Mouse (Mus musculus) MEL (cell line): ENCODE data around the gene Marveld2. TPM values are rescaled to one million over a fixed set of nuclear protein-coding genes. Genes with fewer than 3 reads are reported as not detected.
A peak's percentile ranks its signal among the peaks of the same experiment; 100 is the strongest.

ENCODE experiments used
- DNase-seq: peaks from one replicate; pipeline ENCODE4 v3.0.0; 2011; ENCODE audit warnings: low read depth, low spot score
- H3K27ac ChIP-seq: 2 replicates; pipeline ENCODE4 v1.5.1; 2012; ENCODE audit warnings: low read depth, mild to moderate bottlenecking, control low read depth, low read length, moderate library complexity; ENCODE audit not compliant: control insufficient read depth
- H3K27me3 ChIP-seq, 2 experiments: fragments of 150-350 bp in 1 of 2; sonication (generic) in 1 of 2; 2 replicates each; pipeline ENCODE4 v1.6.1; 2012; ENCODE audit warnings: low read length in 2 of 2, mild to moderate bottlenecking in 2 of 2, improper control_type of control experiment in 1 of 2, moderate library complexity in 1 of 2; ENCODE audit not compliant: insufficient read depth in 2 of 2, control insufficient read depth in 1 of 2
- H3K36me3 ChIP-seq, 2 experiments: 2 replicates each; pipeline ENCODE4 v1.6.1; 2012 to 2014; ENCODE audit warnings: low read length in 2 of 2, improper control_type of control experiment in 1 of 2, inconsistent platforms in 1 of 2, mild to moderate bottlenecking in 1 of 2; ENCODE audit not compliant: insufficient read depth in 2 of 2, control insufficient read depth in 1 of 2
- H3K4me1 ChIP-seq, 2 experiments: fragments of 150-350 bp in 1 of 2; sonication (generic) in 1 of 2; 2 replicates each; pipeline ENCODE4 v1.6.1; 2012; ENCODE audit warnings: low read length in 2 of 2, improper control_type of control experiment in 1 of 2, mild to moderate bottlenecking in 1 of 2; ENCODE audit not compliant: insufficient read depth in 2 of 2, control insufficient read depth in 1 of 2
- H3K4me3 ChIP-seq, 2 experiments: fragments of 150-350 bp in 1 of 2; sonication (generic) in 1 of 2; 2 replicates each; pipeline ENCODE4 v1.5.1; 2012; ENCODE audit warnings: low read depth in 2 of 2, low read length in 2 of 2, mild to moderate bottlenecking in 2 of 2, moderate library complexity in 2 of 2, control low read depth in 1 of 2, improper control_type of control experiment in 1 of 2; ENCODE audit not compliant: control insufficient read depth in 1 of 2, insufficient read depth in 1 of 2
- H3K79me2 ChIP-seq: 2 replicates; pipeline ENCODE4 v1.6.1; 2012; ENCODE audit warnings: mild to moderate bottlenecking, low read length, moderate library complexity; ENCODE audit not compliant: control insufficient read depth, poor library complexity, insufficient read depth
- H3K9ac ChIP-seq: 2 replicates; pipeline ENCODE4 v1.6.1; 2012; ENCODE audit warnings: low read depth, mild to moderate bottlenecking, control low read depth, low read length, moderate library complexity; ENCODE audit not compliant: control insufficient read depth, poor library complexity, severe bottlenecking
- H3K9me3 ChIP-seq: fragments of 150-350 bp; sonication (generic); replicated peaks from 2 replicates; pipeline ENCODE4 v1.6.1; 2012; ENCODE audit warnings: mild to moderate bottlenecking, low read length, improper control_type of control experiment, moderate library complexity; ENCODE audit not compliant: insufficient read depth
- BHLHE40 ChIP-seq: IDR thresholded peaks from 2 replicates; pipeline ENCODE4 v1.6.1; 2012; ENCODE audit warnings: low read depth, mild to moderate bottlenecking, inconsistent platforms, low read length, improper control_type of control experiment, borderline replicate concordance
- CHD1 ChIP-seq: IDR thresholded peaks from 2 replicates; pipeline ENCODE4 v1.6.1; 2012; ENCODE audit warnings: low read depth, mild to moderate bottlenecking, inconsistent platforms, low read length, improper control_type of control experiment
- CHD2 ChIP-seq: IDR thresholded peaks from 2 replicates; pipeline ENCODE4 v1.6.1; 2011; ENCODE audit warnings: low read length, improper control_type of control experiment
- E2F4 ChIP-seq: IDR thresholded peaks from 2 replicates; pipeline ENCODE4 v1.6.1; 2011; ENCODE audit warnings: low read depth, low read length, improper control_type of control experiment, borderline replicate concordance
- ELF1 ChIP-seq: IDR thresholded peaks from 2 replicates; pipeline ENCODE4 v1.6.1; 2014; ENCODE audit warnings: low read depth, mild to moderate bottlenecking, inconsistent platforms, low read length, improper control_type of control experiment, moderate library complexity
- EP300 ChIP-seq, 2 experiments: IDR thresholded peaks; 2 replicates each; pipeline ENCODE4 v1.6.1; 2011; ENCODE audit warnings: improper control_type of control experiment in 2 of 2, low read length in 2 of 2, low read depth in 1 of 2, mild to moderate bottlenecking in 1 of 2
- GABPA ChIP-seq: IDR thresholded peaks from 2 replicates; pipeline ENCODE4 v1.6.1; 2012; ENCODE audit warnings: low read depth, mild to moderate bottlenecking, inconsistent platforms, low read length, improper control_type of control experiment, moderate library complexity
- GATA1 ChIP-seq: IDR thresholded peaks from 2 replicates; pipeline ENCODE4 v1.6.1; 2011; ENCODE audit warnings: low read depth, low read length, improper control_type of control experiment
- HCFC1 ChIP-seq: IDR thresholded peaks from 2 replicates; pipeline ENCODE4 v1.6.1; 2012; ENCODE audit warnings: low read depth, mild to moderate bottlenecking, inconsistent platforms, low read length, improper control_type of control experiment, moderate library complexity
- JUND ChIP-seq: IDR thresholded peaks from 2 replicates; pipeline ENCODE4 v1.6.1; 2011; ENCODE audit warnings: low read depth, mild to moderate bottlenecking, improper control_type of control experiment, low read length
- KAT2A ChIP-seq: conservative IDR thresholded peaks from 2 replicates; pipeline ENCODE4 v1.6.1; 2012; ENCODE audit warnings: low read depth, low read length, improper control_type of control experiment, inconsistent platforms
- MAX ChIP-seq: IDR thresholded peaks from 2 replicates; pipeline ENCODE4 v1.6.1; 2011; ENCODE audit warnings: low read length, improper control_type of control experiment
- MAZ ChIP-seq: IDR thresholded peaks from 2 replicates; pipeline ENCODE4 v1.6.1; 2012; ENCODE audit warnings: low read depth, mild to moderate bottlenecking, inconsistent platforms, low read length, improper control_type of control experiment
- MEF2A ChIP-seq: IDR thresholded peaks from 2 replicates; pipeline ENCODE4 v1.6.1; 2014; ENCODE audit warnings: low read depth, mild to moderate bottlenecking, inconsistent platforms, low read length, improper control_type of control experiment; ENCODE audit not compliant: poor library complexity, insufficient replicate concordance, severe bottlenecking; ENCODE audit errors: extremely low read depth
- MYB ChIP-seq: IDR thresholded peaks from 2 replicates; pipeline ENCODE4 v1.6.1; 2011; ENCODE audit warnings: mild to moderate bottlenecking, low read depth, low read length, improper control_type of control experiment
- MYC ChIP-seq: IDR thresholded peaks from 2 replicates; pipeline ENCODE4 v1.6.1; 2011; ENCODE audit warnings: low read depth, mild to moderate bottlenecking, low read length, improper control_type of control experiment, moderate library complexity
- NELFE ChIP-seq: IDR thresholded peaks from 2 replicates; pipeline ENCODE4 v1.6.1; 2011; ENCODE audit warnings: low read depth, low read length, improper control_type of control experiment
- NRF1 ChIP-seq: IDR thresholded peaks from 2 replicates; pipeline ENCODE4 v1.6.1; 2014; ENCODE audit warnings: low read depth, mild to moderate bottlenecking, inconsistent platforms, low read length, improper control_type of control experiment, moderate library complexity; ENCODE audit not compliant: poor library complexity, insufficient read depth, severe bottlenecking
- POLR2AphosphoS2 ChIP-seq: IDR thresholded peaks from 2 replicates; pipeline ENCODE4 v1.6.1; 2011; ENCODE audit warnings: low read length, improper control_type of control experiment
- POLR2AphosphoS5 ChIP-seq: IDR thresholded peaks from 2 replicates; pipeline ENCODE4 v1.6.1; 2012; ENCODE audit warnings: low read depth, borderline replicate concordance, mild to moderate bottlenecking, inconsistent platforms, low read length, moderate library complexity, mixed read lengths
- SMC3 ChIP-seq: IDR thresholded peaks from 2 replicates; pipeline ENCODE4 v1.6.1; 2011; ENCODE audit warnings: low read depth, low read length, improper control_type of control experiment
- TAL1 ChIP-seq: IDR thresholded peaks from 2 replicates; pipeline ENCODE4 v1.6.1; 2012; ENCODE audit warnings: mild to moderate bottlenecking, inconsistent platforms, low read length, moderate library complexity, mixed read lengths
- USF1 ChIP-seq: IDR thresholded peaks from 2 replicates; pipeline ENCODE4 v1.6.1; 2014; ENCODE audit warnings: low read depth, mild to moderate bottlenecking, inconsistent platforms, low read length, improper control_type of control experiment, moderate library complexity
- USF2 ChIP-seq, 2 experiments: IDR thresholded peaks; 2 replicates each; pipeline ENCODE4 v1.6.1; 2011 to 2012; ENCODE audit warnings: improper control_type of control experiment in 2 of 2, low read length in 2 of 2, borderline replicate concordance in 1 of 2, inconsistent platforms in 1 of 2, low read depth in 1 of 2, mild to moderate bottlenecking in 1 of 2; ENCODE audit not compliant: insufficient read depth in 1 of 2
- ZC3H11A ChIP-seq: IDR thresholded peaks from 2 replicates; pipeline ENCODE4 v1.6.1; 2012; ENCODE audit warnings: low read depth, mild to moderate bottlenecking, inconsistent platforms, low read length, improper control_type of control experiment
- ZKSCAN1 ChIP-seq: IDR thresholded peaks from 2 replicates; pipeline ENCODE4 v1.6.1; 2012; ENCODE audit warnings: low read depth, mild to moderate bottlenecking, inconsistent platforms, low read length, improper control_type of control experiment, moderate library complexity
- ZMIZ1 ChIP-seq: IDR thresholded peaks from 2 replicates; pipeline ENCODE4 v1.6.1; 2012; ENCODE audit warnings: low read depth, mild to moderate bottlenecking, inconsistent platforms, low read length, improper control_type of control experiment, moderate library complexity
- ZNF384 ChIP-seq: IDR thresholded peaks from 2 replicates; pipeline ENCODE4 v1.6.1; 2012; ENCODE audit warnings: low read depth, mild to moderate bottlenecking, inconsistent platforms, low read length, improper control_type of control experiment
- polyA plus RNA-seq, 2 experiments: library from polyadenylated mRNA; stranded (reverse) in 1 of 2; unstranded in 1 of 2; fragments of >175 nt in 1 of 2; fragments of >200 nt in 1 of 2; gene quantifications; 2 replicates each; pipeline versions ENCODE4 v1.2.1 to v1.2.4; 2012; ENCODE audit warnings: low replicate concordance in 2 of 2, low read depth in 1 of 2; ENCODE audit not compliant: insufficient read length in 2 of 2, insufficient read depth in 1 of 2, missing spikeins in 1 of 2
- total RNA-seq: library from RNA; depleted of rRNA; stranded (reverse); fragments of 300-350 nt; gene quantifications from 2 replicates; pipeline ENCODE4 v1.2.3, GENCODE M21; 2012; rRNA removed

The Marveld2 gene
- total RNA-seq: not detected in 2 replicates
- polyA plus RNA-seq: not detected

DNA sequence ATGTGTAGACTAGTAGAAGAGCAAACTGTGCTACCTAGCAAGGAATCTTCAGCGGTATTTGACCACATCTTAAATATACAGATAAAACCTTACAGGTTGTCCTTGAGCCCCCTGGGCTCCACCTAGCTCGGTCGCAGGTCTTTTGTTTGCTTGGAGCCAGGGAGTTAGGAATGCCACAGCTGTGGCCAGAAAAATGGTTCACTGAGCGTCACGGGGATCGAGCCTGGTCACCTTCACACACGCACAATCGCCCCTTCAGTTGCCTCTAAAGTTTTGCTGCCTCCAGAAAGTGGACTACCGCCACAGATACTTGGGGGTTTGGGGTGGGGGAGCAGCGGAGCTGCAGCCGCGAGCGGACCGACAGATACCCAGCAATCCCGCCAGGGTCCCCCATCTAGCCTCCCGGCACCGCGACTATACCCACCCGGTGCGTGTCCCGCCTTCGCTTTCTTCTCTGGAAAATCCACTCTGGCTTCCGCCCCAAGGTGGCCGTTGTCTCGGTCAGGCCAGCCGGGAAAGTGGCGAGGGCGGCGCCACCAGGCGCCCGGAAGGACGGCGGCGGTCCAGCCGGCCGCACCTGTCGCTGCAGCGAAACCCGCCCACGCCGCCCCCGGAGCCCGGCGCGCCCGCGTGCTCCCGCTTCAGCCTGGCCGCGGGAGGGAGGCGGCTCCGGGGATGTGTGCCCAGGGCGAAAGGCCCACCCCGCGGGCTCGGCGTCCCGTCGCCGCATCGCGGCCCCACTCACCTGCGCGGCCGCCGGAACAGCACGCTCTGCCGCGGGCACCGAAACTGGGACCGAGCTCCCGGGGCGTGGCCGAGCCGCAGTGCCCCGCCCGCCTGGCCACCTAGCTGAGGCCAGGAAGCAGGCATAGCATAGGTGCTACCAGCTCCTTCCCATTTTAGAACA is at the start of gene Marveld2:
TSS of gene Marveld2 (minus strand) at position 791 of the 907 bp plus-strand sequence.
- no peak for DNase-seq
- Histone ChIP-seq H3K36me3 (peaks cover 0 to 25% of the 10 kb centered on the region in 2 experiments; a peak in 2 of 4 replicates), H3K27ac (no peak within 1 kb of the TSS), H3K4me3 (no peak within 1 kb of the TSS), H3K4me1 (no peaks in the 10 kb centered on the region), H3K9ac (no peak within 1 kb of the TSS), H3K27me3 (no peaks in the 10 kb centered on the region), H3K9me3 (no peaks in the 10 kb centered on the region), H3K79me2 (no peaks in the 10 kb centered on the region)
- TF ChIP-seq ZKSCAN1 (no peak), POLR2AphosphoS5 (no peak), ZNF384 (no peak), MYB (no peak), CHD1 (no peak), TAL1 (no peak), HCFC1 (no peak), NRF1 (no peak)

DNA sequence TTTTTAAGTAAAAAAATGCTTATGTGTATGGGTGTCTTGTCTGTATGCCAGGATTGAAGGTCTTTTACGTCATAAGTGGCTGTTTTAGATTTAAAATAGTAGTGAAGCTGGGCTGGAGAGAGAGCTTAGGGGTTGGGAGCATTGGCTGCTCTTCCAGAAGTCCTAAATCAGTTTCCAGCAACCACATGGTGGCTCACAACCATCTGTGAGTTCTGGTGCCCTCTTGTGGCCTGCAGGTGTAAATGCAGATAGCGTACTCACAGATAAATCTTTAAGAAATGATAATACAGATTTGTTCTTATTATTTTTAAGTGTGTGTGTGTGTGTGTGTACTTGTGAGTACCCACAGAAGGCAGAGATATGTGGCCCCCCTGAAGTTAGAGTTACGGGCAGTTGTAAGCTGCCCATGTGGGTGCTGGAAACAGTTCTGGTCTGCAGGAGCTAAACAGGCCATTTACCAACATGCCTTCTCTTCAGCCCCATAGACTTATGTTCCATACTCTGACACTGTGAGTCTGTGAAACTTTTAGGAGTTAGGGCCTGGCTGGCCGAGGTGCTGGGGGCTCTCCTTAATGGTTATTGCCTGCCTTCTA is 43.2 kb upstream of the Marveld2 start:
- H3K36me3 ChIP-seq: peaks cover 2 to 11% of the 10 kb centered on the region in 2 experiments; a peak in 3 of 4 replicates
- no peak for TF ChIP-seq CHD1
- TF ChIP-seq GABPA: no peak
- TF ChIP-seq ZC3H11A: peak; percentile 54
- no peak for TF ChIP-seq USF1
- no peak for TF ChIP-seq CHD2
- no peak for TF ChIP-seq MAZ
- TF ChIP-seq ELF1: no peak
- TF ChIP-seq NELFE: no peak
- TF ChIP-seq MYB: no peak
- no peak for TF ChIP-seq ZMIZ1
- TF ChIP-seq E2F4: no peak
- TF ChIP-seq POLR2AphosphoS5: no peak
- TF ChIP-seq BHLHE40: no peak
- TF ChIP-seq EP300 (IDR thresholded peaks at IDR 0.05; ENCODE audit: low read depth in 1 of 2, low read length in 2 of 2): no peak
- TF ChIP-seq ZKSCAN1: no peak
- TF ChIP-seq USF2 (IDR thresholded peaks at IDR 0.05; ENCODE audit: borderline replicate concordance in 1 of 2, insufficient read depth in 1 of 2, low read depth in 1 of 2, low read length in 2 of 2): no peak
- TF ChIP-seq SMC3: peak; percentile 71
- no peak for TF ChIP-seq HCFC1
- no peak for TF ChIP-seq POLR2AphosphoS2
- no peak for TF ChIP-seq MEF2A
- peak; percentile 42 for TF ChIP-seq GATA1
- TF ChIP-seq MAX: peak; percentile 78
- peak; percentile 97 for TF ChIP-seq MYC
- no peak for TF ChIP-seq KAT2A
- no peak for TF ChIP-seq JUND

More for the DNA sequence above, 43.2 kb upstream of the Marveld2 start:
- Histone ChIP-seq H3K79me2 (peaks cover 2% of the 10 kb centered on the region; the same call in 1 of the 2 replicates), H3K4me3 (no peak overlapping the region), H3K27ac (no peak overlapping the region), H3K9me3 (no peaks in the 10 kb centered on the region), H3K27me3 (no peaks in the 10 kb centered on the region), H3K4me1 (no peaks in the 10 kb centered on the region), H3K9ac (no peak overlapping the region)
- DNase-seq: peak; percentile 84
